Mouse (Mus musculus): Measurements from ENCODE around the gene Vsig4. TPM values are rescaled to one million over a fixed set of nuclear protein-coding genes. Genes with fewer than 3 reads are reported as not detected.
"Not testable (repeated sequence)": the region's sequence is repeated elsewhere in the genome, so short reads cannot be mapped to it uniquely, and the experiment has no call there.

Vsig4 gene
- polyA plus RNA-seq (2016; fragmentation: Nextera tagmentation; extraction: Ambion mirVana), result not detected in 2 replicates

DNA sequence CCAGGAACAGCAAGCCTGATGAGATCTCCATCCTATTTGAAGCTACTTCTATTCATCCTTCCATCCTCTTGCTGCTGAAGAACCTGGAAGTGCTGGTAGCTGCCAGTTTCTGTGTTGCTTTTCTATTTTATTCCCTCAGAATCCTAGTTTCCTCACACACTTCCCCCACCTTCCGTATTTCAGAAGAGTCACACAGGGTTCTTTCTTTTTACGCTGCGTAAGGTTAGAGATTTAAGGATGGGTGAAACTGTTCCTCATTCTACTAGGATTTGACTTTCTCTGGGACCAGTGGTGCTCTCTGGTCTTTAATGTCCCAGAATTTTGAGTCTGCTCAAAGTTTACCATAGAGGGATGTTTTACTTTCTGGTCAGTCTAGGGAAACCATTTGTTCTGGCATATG lies at the start of gene Vsig4:
Gene Vsig4 (minus strand): TSS at position 101 of the 400 bp plus-strand sequence.
- H3K9me3 ChIP-seq, result no peaks in the 10 kb centered on the region
- H3K36me3 ChIP-seq, result no peaks in the 10 kb centered on the region
- WGBS, result 84% methylated on average over 3 of the region's 3 CpGs
- no peak for DNase-seq (ENCODE audit: low spot score)
- no peak within 1 kb of the TSS for H3K27ac ChIP-seq
- no peaks in the 10 kb centered on the region for H3K27me3 ChIP-seq (ENCODE audit: insufficient read depth, poor library complexity, severe bottlenecking)
- H3K4me3 ChIP-seq, result no peak within 1 kb of the TSS
- H3K4me1 ChIP-seq, result no peaks in the 10 kb centered on the region

DNA sequence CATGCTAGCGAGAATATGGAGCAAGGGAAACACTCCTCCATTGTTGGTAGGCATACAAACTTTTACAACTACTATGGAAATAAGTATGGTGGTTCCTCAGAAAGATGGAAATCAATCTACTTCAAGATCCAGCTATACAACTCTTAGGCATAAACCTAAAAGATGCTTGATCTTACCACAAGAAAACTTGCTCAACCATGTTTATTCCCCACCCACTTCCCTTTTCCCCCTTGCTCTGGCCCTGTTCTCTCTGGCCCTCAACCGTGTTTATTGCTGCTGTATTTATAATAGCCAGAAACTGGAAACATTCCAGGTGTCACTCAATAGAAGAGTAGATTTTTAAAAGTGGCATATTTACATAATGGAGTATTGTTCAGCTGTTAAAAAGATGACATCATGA lies 45.9 kb upstream of the Vsig4 start:
- DNase-seq (ENCODE audit: low spot score), result no peak
- Histone ChIP-seq H3K27ac (no peak overlapping the region), H3K27me3 (ENCODE audit: insufficient read depth, poor library complexity, severe bottlenecking) (no peaks in the 10 kb centered on the region), H3K36me3 (no peaks in the 10 kb centered on the region), H3K4me1 (no peaks in the 10 kb centered on the region), H3K4me3 (no peak overlapping the region), H3K9me3 (no peaks in the 10 kb centered on the region)
- WGBS, result 76% methylated on average over 2 of the region's 2 CpGs

DNA sequence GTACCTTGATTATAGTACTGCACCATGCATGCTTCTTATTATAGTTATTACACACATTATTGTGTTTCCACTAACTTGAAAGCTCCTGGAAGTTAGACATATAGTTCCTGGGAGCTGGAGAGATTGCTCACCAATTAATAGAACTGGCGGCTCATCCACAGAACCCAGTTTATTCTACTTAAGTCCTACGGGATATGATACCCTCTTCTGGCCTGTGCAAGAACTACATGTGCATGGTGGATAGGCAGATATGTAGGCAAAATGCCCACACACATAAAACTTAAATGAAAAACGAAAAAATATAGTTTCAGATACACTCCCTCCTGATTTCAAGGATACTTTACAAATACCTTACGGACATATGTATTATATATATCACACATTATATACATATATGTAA lies 36.5 kb upstream of the Vsig4 start:
- no peak overlapping the region for H3K27ac ChIP-seq
- no peaks in the 10 kb centered on the region for H3K4me1 ChIP-seq
- H3K9me3 ChIP-seq, result no peaks in the 10 kb centered on the region
- no peak for DNase-seq (ENCODE audit: low spot score)
- H3K36me3 ChIP-seq, result no peaks in the 10 kb centered on the region
- H3K4me3 ChIP-seq, result no peak overlapping the region
- WGBS, result 37% methylated on average over 4 of the region's 4 CpGs
- H3K27me3 ChIP-seq (ENCODE audit: insufficient read depth, poor library complexity, severe bottlenecking), result no peaks in the 10 kb centered on the region

DNA sequence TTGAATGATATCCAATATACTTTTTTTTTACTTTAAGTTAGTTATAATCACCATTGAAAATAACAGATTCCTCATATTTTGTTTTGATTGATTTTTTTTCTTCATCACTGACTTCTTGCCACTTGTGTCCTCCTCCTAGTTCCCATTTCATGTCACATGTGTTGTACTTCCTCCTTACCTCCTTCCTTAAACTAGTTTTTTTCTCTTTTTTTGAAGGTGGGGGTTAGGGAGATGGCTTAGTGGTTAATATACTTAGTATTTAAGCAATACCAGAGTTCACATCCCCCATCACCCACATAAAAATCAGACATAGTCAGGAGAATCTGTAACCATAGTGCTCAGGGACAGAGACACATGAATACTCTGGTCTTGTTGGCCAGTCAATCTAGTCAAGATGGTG lies 36.7 kb downstream of the Vsig4 start:
- DNase-seq (ENCODE audit: low spot score), result no peak

DNA sequence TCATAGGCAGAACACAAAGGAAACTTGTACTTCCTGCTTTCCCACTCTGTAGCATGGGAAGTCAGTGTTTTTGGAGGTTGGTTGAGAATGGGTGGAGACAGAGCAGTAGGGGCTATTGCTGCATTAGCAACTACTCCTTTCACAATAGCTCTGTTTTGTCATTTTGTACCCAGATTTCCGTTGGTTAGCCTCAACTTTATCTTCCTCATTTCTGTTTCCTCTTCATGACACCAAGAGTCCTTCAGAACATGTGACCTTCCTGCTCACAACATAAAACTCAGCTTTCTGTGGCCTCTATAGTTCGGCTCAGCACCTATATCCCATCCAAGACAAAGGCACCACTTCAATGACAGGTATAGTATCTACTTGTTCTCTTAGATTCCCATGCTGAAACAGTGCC lies 53.6 kb downstream of the Vsig4 start:
- Histone ChIP-seq H3K27me3 (ENCODE audit: insufficient read depth, poor library complexity, severe bottlenecking) (no peaks in the 10 kb centered on the region), H3K36me3 (no peaks in the 10 kb centered on the region), H3K27ac (no peak overlapping the region), H3K4me1 (no peaks in the 10 kb centered on the region), H3K9me3 (no peaks in the 10 kb centered on the region), H3K4me3 (no peak overlapping the region)
- DNase-seq (ENCODE audit: low spot score), result no peak
- WGBS, result 52% methylated on average over 2 of the region's 2 CpGs

More for the DNA sequence above, 36.7 kb downstream of the Vsig4 start:
- Histone ChIP-seq H3K4me3 (no peak overlapping the region), H3K36me3 (no peaks in the 10 kb centered on the region), H3K27me3 (ENCODE audit: insufficient read depth, poor library complexity, severe bottlenecking) (no peaks in the 10 kb centered on the region), H3K27ac (no peak overlapping the region), H3K9me3 (no peaks in the 10 kb centered on the region), H3K4me1 (no peaks in the 10 kb centered on the region)

DNA sequence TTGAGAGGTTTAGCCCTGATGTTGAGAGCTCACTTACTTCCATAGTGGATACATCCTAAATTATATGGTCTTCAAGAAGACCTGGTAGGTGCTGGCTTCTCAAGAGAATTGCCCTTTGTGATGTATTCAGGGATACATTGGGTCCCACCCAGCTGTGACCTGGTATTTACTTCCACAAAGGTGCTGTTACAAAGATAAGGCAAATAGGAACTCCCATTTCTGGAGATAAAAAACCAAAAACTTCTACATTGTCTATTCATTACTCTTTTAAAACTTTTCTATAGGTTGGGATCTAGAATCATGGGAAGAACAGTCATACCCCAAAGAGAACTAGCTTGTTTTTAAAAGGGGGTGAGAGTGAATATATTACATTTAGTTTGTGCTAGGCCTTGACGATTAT lies 54.2 kb downstream of the Vsig4 start:
- H3K27me3 ChIP-seq (ENCODE audit: insufficient read depth, poor library complexity, severe bottlenecking), result no peaks in the 10 kb centered on the region
- H3K4me3 ChIP-seq, result no peak overlapping the region
- H3K27ac ChIP-seq, result no peak overlapping the region
- H3K9me3 ChIP-seq, result no peaks in the 10 kb centered on the region
- WGBS, result 82% methylated on average over 1 of the region's 1 CpGs
- H3K4me1 ChIP-seq, result no peaks in the 10 kb centered on the region
- no peak for DNase-seq (ENCODE audit: low spot score)
- H3K36me3 ChIP-seq, result no peaks in the 10 kb centered on the region

DNA sequence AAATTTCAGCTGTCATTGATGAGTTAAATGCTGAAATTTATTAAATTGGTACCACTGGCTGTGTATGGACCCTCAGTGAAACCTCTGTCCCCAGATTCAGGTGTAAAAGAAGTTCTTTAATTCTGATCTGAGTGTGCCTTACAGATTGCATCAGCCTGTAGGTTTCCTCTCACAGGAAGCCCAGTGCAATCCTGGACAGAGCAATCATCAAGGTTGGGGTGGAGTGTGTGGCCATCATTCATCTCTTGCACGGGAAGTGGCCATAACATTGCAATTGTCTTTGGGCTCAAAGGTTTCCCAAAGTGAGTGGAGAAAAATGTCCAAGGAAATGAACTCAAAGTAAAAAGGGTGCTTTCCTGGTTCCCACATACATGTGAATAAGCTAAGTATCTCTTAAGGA lies 57.5 kb downstream of the Vsig4 start:
- no peaks in the 10 kb centered on the region for H3K9me3 ChIP-seq
- H3K4me1 ChIP-seq, result no peaks in the 10 kb centered on the region
- 66% methylated on average over 1 of the region's 1 CpGs for WGBS
- H3K27me3 ChIP-seq (ENCODE audit: insufficient read depth, poor library complexity, severe bottlenecking), result no peaks in the 10 kb centered on the region
- no peak overlapping the region for H3K27ac ChIP-seq
- no peaks in the 10 kb centered on the region for H3K36me3 ChIP-seq
- no peak overlapping the region for H3K4me3 ChIP-seq
- DNase-seq (ENCODE audit: low spot score), result no peak

DNA sequence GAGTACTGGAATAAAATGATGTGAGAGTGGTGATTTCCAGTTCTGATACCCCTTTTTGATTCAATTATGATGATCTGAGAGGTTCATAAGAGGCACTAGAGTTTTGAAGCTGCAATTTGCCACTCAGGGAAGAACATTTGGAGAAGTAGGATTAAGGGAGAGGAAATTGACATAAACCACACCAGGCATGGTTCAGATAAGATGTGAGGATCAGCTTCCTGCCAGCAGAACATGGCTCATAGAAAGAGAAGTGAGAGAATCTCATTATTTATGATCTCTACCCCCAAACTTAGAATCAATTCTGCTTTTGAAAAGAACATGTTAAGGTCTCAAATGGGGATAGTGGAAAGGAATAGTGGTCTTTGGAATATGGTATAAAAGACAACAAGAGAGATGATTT lies 66.2 kb downstream of the Vsig4 start:
- no peak overlapping the region for H3K27ac ChIP-seq
- no peaks in the 10 kb centered on the region for H3K4me1 ChIP-seq
- H3K36me3 ChIP-seq, result no peaks in the 10 kb centered on the region
- H3K4me3 ChIP-seq, result no peak overlapping the region
- no peaks in the 10 kb centered on the region for H3K9me3 ChIP-seq
- no peaks in the 10 kb centered on the region for H3K27me3 ChIP-seq (ENCODE audit: insufficient read depth, poor library complexity, severe bottlenecking)
- no peak for DNase-seq (ENCODE audit: low spot score)

DNA sequence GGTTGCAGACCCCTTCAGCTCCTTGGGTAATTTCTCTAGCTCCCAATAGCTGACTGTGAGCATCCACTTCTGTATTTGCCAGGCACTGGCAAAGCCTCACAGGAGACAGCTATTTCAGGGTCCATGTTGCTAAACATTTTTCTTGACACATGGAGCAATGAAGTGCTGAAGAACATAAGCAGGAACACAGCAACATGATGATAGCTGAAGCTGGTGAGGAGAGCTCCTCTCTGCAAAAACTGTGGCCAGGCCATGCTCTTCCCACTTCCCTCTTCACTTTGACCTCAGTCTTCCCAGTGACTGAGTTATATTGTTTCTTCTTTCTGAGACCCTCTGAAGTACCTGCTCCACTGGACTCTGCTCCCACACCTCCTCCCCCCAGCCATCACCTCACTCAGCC lies 67.8 kb downstream of the Vsig4 start:
- Histone ChIP-seq H3K27me3 (ENCODE audit: insufficient read depth, poor library complexity, severe bottlenecking) (no peaks in the 10 kb centered on the region), H3K27ac (no peak overlapping the region), H3K36me3 (no peaks in the 10 kb centered on the region), H3K4me1 (no peaks in the 10 kb centered on the region), H3K4me3 (no peak overlapping the region), H3K9me3 (no peaks in the 10 kb centered on the region)
- no peak for DNase-seq (ENCODE audit: low spot score)

DNA sequence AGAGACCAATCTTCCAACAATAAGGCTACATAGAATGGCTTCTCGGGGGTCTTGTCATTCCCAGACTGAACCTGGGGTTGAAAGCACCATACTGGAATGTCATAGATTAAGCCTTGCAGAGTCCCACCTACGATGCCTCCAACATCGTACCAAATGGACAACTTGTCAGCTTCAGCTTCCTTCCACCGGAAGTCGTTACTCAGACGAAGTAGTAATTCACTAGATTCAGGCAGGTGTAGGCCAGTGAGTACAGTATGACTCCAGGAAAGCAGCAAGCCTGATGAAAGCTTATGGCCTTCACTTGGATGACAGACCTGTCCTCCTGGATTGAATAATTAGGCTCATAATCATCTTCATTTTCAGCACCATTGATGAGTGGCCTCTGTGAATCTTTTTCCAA lies 69.0 kb downstream of the Vsig4 start:
- WGBS, result 82% methylated on average over 6 of the region's 6 CpGs
- no peaks in the 10 kb centered on the region for H3K27me3 ChIP-seq (ENCODE audit: insufficient read depth, poor library complexity, severe bottlenecking)
- H3K9me3 ChIP-seq, result no peaks in the 10 kb centered on the region
- no peaks in the 10 kb centered on the region for H3K36me3 ChIP-seq
- no peaks in the 10 kb centered on the region for H3K4me1 ChIP-seq
- no peak overlapping the region for H3K27ac ChIP-seq
- no peak for DNase-seq (ENCODE audit: low spot score)
- H3K4me3 ChIP-seq, result no peak overlapping the region

DNA sequence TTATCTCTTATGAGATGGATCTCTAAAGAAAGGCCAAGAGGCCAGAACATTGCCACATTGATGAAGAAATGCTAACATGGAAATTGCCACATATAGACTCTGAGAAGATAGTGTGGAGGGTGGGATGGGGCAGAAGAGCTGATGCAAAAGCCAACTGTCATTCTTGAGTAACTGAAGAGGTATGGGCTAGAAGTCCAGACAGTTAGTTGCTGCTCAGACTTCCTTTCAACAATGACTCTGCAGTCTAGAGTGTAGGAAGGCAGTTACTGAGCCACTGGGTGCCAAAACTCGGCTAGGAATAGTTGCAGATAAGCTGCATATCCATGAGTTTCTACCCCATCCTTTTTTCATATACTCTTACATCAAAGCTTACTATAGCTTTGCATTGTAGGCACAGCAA lies 75.2 kb downstream of the Vsig4 start:
- Histone ChIP-seq H3K36me3 (no peaks in the 10 kb centered on the region), H3K9me3 (no peaks in the 10 kb centered on the region), H3K4me1 (no peaks in the 10 kb centered on the region), H3K27ac (no peak overlapping the region), H3K27me3 (ENCODE audit: insufficient read depth, poor library complexity, severe bottlenecking) (no peaks in the 10 kb centered on the region), H3K4me3 (no peak overlapping the region)
- no peak for DNase-seq (ENCODE audit: low spot score)
- 45% methylated on average over 1 of the region's 1 CpGs for WGBS

DNA sequence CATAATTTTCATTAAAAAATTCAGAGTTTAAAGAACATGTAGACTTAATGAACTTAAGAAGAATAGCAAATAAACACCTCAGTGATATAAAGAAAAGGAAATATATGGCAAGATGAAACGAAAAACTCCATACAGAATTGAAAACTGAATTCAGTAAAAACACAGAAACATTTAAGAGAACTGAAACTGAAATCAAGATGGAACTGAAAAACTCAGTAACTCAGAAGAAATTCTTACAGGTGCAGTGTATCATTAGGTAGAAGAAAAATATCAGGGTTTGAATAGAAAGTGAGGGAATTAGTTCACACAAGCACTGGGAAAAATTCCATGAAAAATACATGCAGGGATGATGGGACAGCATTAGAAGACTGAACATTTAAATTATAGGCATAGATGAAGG lies 86.4 kb downstream of the Vsig4 start:
- Histone ChIP-seq H3K27ac (no peak overlapping the region), H3K27me3 (ENCODE audit: insufficient read depth, poor library complexity, severe bottlenecking) (no peaks in the 10 kb centered on the region), H3K4me3 (no peak overlapping the region), H3K9me3 (no peaks in the 10 kb centered on the region), H3K36me3 (no peaks in the 10 kb centered on the region), H3K4me1 (no peaks in the 10 kb centered on the region)
- 38% methylated on average over 1 of the region's 1 CpGs for WGBS
- no peak for DNase-seq (ENCODE audit: low spot score)

DNA sequence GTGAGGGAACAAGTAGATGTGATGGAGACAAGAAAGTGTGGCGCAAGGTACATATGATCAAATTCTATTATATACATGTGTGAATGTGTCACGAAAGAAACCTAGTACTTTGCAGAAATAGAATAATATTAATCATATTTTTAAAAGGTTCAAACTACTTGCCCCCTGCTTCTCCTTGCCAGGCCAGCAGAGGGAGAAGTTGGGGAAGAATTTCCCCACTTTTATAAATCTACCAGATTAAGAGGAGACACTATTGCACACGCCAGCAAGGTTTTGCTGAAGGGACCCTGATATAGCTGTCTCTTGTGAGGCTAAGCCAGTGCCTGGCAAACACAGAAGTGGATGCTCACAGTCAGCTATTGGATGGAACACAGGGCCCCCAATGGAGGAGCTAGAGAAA lies 88.1 kb downstream of the Vsig4 start:
- not testable (repeated sequence) for H3K4me3 ChIP-seq; H3K9me3 ChIP-seq; H3K4me1 ChIP-seq; DNase-seq (ENCODE audit: low spot score); H3K36me3 ChIP-seq; H3K27me3 ChIP-seq (ENCODE audit: insufficient read depth, poor library complexity, severe bottlenecking); H3K27ac ChIP-seq
- WGBS, result 81% methylated on average over 3 of the region's 3 CpGs

Data from heart, embryonic 10.5 days (tissue).